Comparison of ENCODE assay signal across 8 mouse cellular contexts in the genomic region with DNA sequence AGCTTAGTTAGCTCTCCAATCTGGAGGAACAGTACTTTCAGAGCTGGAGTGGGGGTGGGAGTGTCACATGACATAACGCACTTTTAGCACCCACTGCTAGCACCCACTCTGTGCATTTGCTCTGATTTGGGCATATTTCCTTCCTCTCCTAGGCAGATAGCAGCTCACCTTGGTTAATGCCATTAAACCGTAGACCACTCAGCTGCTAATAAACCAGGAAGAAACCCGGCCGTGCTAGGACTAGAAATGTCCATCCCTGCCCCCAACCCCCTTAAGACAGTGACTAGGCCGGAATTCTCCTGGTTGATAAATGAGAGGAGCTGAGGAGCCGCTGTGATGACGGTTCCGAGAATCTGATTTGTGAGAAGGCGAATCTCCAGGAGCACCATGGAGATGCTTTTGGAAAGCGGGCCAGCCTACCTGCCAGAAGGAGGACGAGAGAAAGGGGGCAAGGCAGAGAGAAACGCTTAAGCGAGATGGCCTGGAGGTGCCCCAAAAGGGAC. TPM values are rescaled to one million over a fixed set of nuclear protein-coding genes. Genes with fewer than 3 reads are reported as not detected.
DNase-seq lines count a peak whose midpoint lies in the region; ATAC-seq and TF ChIP-seq lines count a peak whose summit lies in the region.

Gene Sptbn2, plus strand, starts transcription at position 70 of the 503 bp plus-strand sequence.

- TF ChIP-seq POLR2A in liver, adult 2 months (IDR thresholded peaks at IDR 0.05; ENCODE audit: extremely low read depth, insufficient read depth, low read length): no peak

- H3K36me3 ChIP-seq in liver, adult 2 months (ENCODE audit: control insufficient read depth, insufficient read depth, low read length): peaks cover 4% of the 10 kb centered on the region; the same call in 1 of the 2 replicates
- H3K36me3 ChIP-seq in embryonic facial prominence, embryonic 11.5 days (replicated peaks; ENCODE audit: control insufficient read depth, insufficient read depth, low read depth, low read length): no peaks in the 10 kb centered on the region
- H3K36me3 ChIP-seq in intestine, embryonic 16.5 days (ENCODE audit: control insufficient read depth, insufficient read depth, low read length): no peaks in the 10 kb centered on the region
- no peaks in the 10 kb centered on the region for H3K36me3 ChIP-seq in liver, embryonic 13.5 days
- H3K36me3 ChIP-seq in stomach, postnatal 0 days (ENCODE audit: control insufficient read depth, insufficient read depth, low read length): no peaks in the 10 kb centered on the region

- no peak within 1 kb of the TSS for H3K27ac ChIP-seq in liver, adult 2 months (replicated peaks; ENCODE audit: insufficient read depth, low read depth, low read length)
- H3K27ac ChIP-seq in embryonic facial prominence, embryonic 11.5 days (replicated peaks; ENCODE audit: low read depth, low read length): no peak within 1 kb of the TSS; the same call in 1 of the 2 replicates
- no peak within 1 kb of the TSS for H3K27ac ChIP-seq in intestine, embryonic 16.5 days (ENCODE audit: low read length)
- no peak within 1 kb of the TSS for H3K27ac ChIP-seq in liver, embryonic 13.5 days
- no peak within 1 kb of the TSS for H3K27ac ChIP-seq in stomach, postnatal 0 days (replicated peaks)

- peak within 1 kb of the TSS; percentile 87 for H3K9ac ChIP-seq in liver, adult 2 months (ENCODE audit: low read depth, low read length)
- peak within 1 kb of the TSS; percentile 78 for H3K9ac ChIP-seq in embryonic facial prominence, embryonic 11.5 days (replicated peaks; ENCODE audit: low read length)
- H3K9ac ChIP-seq in intestine, embryonic 16.5 days (ENCODE audit: low read depth, low read length): peak within 1 kb of the TSS; percentile 45
- no peak within 1 kb of the TSS for H3K9ac ChIP-seq in liver, embryonic 13.5 days
- H3K9ac ChIP-seq in stomach, postnatal 0 days (ENCODE audit: low read length): peak within 1 kb of the TSS; percentile 55

- DNase-seq in liver, adult 2 months (ENCODE audit: extremely low read depth, low read depth, low spot score): no peak
- DNase-seq in liver: no peak
- DNase-seq in embryonic facial prominence, embryonic 11.5 days (ENCODE audit: low spot score): peak; percentile 25
- no peak for DNase-seq in liver, embryonic 13.5 days
- no peak for DNase-seq in stomach, postnatal 0 days (ENCODE audit: low spot score)
- DNase-seq in c-Kit-positive CD71-positive TER-119-positive erythroid progenitor cells, embryonic 14.5 days (ENCODE audit: low spot score): no peak
- no peak for DNase-seq in kidney, adult 11 months

- 64% methylated on average over 13 of the region's 13 CpGs for WGBS in liver, adult 2 months
- WGBS in embryonic facial prominence, embryonic 11.5 days: 9% methylated on average over 13 of the region's 13 CpGs
- 15% methylated on average over 13 of the region's 13 CpGs for WGBS in intestine, embryonic 16.5 days
- WGBS in liver, embryonic 13.5 days (ENCODE audit: insufficient replicate concordance): 15% methylated on average over 13 of the region's 13 CpGs
- WGBS in stomach, postnatal 0 days: 31% methylated on average over 13 of the region's 13 CpGs

- no peak for TF ChIP-seq EP300 in stomach, postnatal 0 days (optimal IDR thresholded peaks at IDR 0.05)

- H3K79me2 ChIP-seq in liver, adult 2 months (ENCODE audit: control insufficient read depth, insufficient read depth, low read length): peaks cover 3% of the 10 kb centered on the region; the same call in 1 of the 2 replicates

- ATAC-seq in embryonic facial prominence, embryonic 11.5 days (replicated peaks; ENCODE audit: insufficient number of reproducible peaks, low FRiP score, low TSS enrichment, low read depth): peak; percentile 10; the same call in 1 of the 2 replicates
- no peak for ATAC-seq in intestine, embryonic 16.5 days
- ATAC-seq in liver, embryonic 13.5 days (ENCODE audit: low read depth): no peak
- ATAC-seq in stomach, postnatal 0 days (ENCODE audit: low FRiP score, low TSS enrichment): no peak

- H3K4me3 ChIP-seq in liver, adult 2 months (ENCODE audit: insufficient read depth, low read depth, low read length): peak within 1 kb of the TSS; percentile 43; the same call in 1 of the 2 replicates
- peak within 1 kb of the TSS; percentile 69 for H3K4me3 ChIP-seq in embryonic facial prominence, embryonic 11.5 days (ENCODE audit: low read depth, low read length)
- H3K4me3 ChIP-seq in intestine, embryonic 16.5 days (ENCODE audit: low read length): peak within 1 kb of the TSS; percentile 49
- H3K4me3 ChIP-seq in liver, embryonic 13.5 days (replicated peaks): peak within 1 kb of the TSS; percentile 45
- peak within 1 kb of the TSS; percentile 51 for H3K4me3 ChIP-seq in stomach, postnatal 0 days (ENCODE audit: low read depth, low read length)

- no peak for TF ChIP-seq CTCF in liver, adult 2 months (IDR thresholded peaks at IDR 0.05; ENCODE audit: low read depth, low read length)
- no peak for TF ChIP-seq CTCF in stomach, postnatal 0 days (IDR thresholded peaks at IDR 0.05; ENCODE audit: low read depth)

- no peaks in the 10 kb centered on the region for H3K9me3 ChIP-seq in embryonic facial prominence, embryonic 11.5 days (replicated peaks; ENCODE audit: control insufficient read depth, low read length)
- H3K9me3 ChIP-seq in intestine, embryonic 16.5 days (ENCODE audit: control insufficient read depth, low read length): no peaks in the 10 kb centered on the region
- H3K9me3 ChIP-seq in liver, embryonic 13.5 days (replicated peaks): no peaks in the 10 kb centered on the region
- H3K9me3 ChIP-seq in stomach, postnatal 0 days (ENCODE audit: control insufficient read depth, low read length): no peaks in the 10 kb centered on the region

- peaks cover 5% of the 10 kb centered on the region; the same call in 1 of the 2 replicates for H3K4me1 ChIP-seq in liver, adult 2 months (ENCODE audit: control insufficient read depth, insufficient read depth, low read length)
- H3K4me1 ChIP-seq in embryonic facial prominence, embryonic 11.5 days (ENCODE audit: control insufficient read depth, insufficient read depth, low read length): peaks cover 2% of the 10 kb centered on the region; the same call in 1 of the 2 replicates
- H3K4me1 ChIP-seq in intestine, embryonic 16.5 days (ENCODE audit: control insufficient read depth, insufficient read depth, low read length): peaks cover 6% of the 10 kb centered on the region; the same call in 1 of the 2 replicates
- H3K4me1 ChIP-seq in liver, embryonic 13.5 days (replicated peaks): peaks cover 10% of the 10 kb centered on the region
- H3K4me1 ChIP-seq in stomach, postnatal 0 days (replicated peaks; ENCODE audit: control insufficient read depth, insufficient read depth): no peaks in the 10 kb centered on the region

- H3K4me2 ChIP-seq in embryonic facial prominence, embryonic 11.5 days (ENCODE audit: low read depth, low read length): peak within 1 kb of the TSS; percentile 99
- peak within 1 kb of the TSS; percentile 86 for H3K4me2 ChIP-seq in intestine, embryonic 16.5 days (ENCODE audit: low read depth, low read length)
- H3K4me2 ChIP-seq in liver, embryonic 13.5 days: peak within 1 kb of the TSS; percentile 64
- peak within 1 kb of the TSS; percentile 92 for H3K4me2 ChIP-seq in stomach, postnatal 0 days (replicated peaks; ENCODE audit: low read depth)

- no peaks in the 10 kb centered on the region for H3K27me3 ChIP-seq in liver, adult 2 months (ENCODE audit: control insufficient read depth, insufficient read depth, low read length)
- H3K27me3 ChIP-seq in embryonic facial prominence, embryonic 11.5 days (ENCODE audit: control insufficient read depth, insufficient read depth, low read length): peaks cover 12% of the 10 kb centered on the region; the same call in 1 of the 2 replicates
- H3K27me3 ChIP-seq in intestine, embryonic 16.5 days (replicated peaks; ENCODE audit: control insufficient read depth, insufficient read depth, low read length): peaks cover 43% of the 10 kb centered on the region
- H3K27me3 ChIP-seq in liver, embryonic 13.5 days: peaks cover 78% of the 10 kb centered on the region
- peaks cover 16% of the 10 kb centered on the region; the same call in 1 of the 2 replicates for H3K27me3 ChIP-seq in stomach, postnatal 0 days (ENCODE audit: control insufficient read depth, insufficient read depth, low read length)

RNA-seq across cellular contexts. Expression of gene Sptbn2, which starts in this region (rescaled TPM):
- total RNA-seq in liver, adult 2 months (2014; rRNA removed): 36.7 and 41.3 TPM in 2 replicates
- 11.7 and 12.9 TPM in 2 replicates for polyA plus RNA-seq in liver, adult 2 months (2012; rRNA removed)
- 5.3 and 5.4 TPM in 2 replicates for polyA plus RNA-seq in embryonic facial prominence, embryonic 11.5 days (2014; fragmentation: Nextera tagmentation; extraction: Ambion mirVana)
- 0.77 and 0.88 TPM in 2 replicates for polyA plus RNA-seq in intestine, embryonic 16.5 days (2015; fragmentation: Nextera tagmentation; extraction: Ambion mirVana)
- polyA plus RNA-seq in liver, embryonic 13.5 days (2015; fragmentation: Nextera tagmentation; extraction: Ambion mirVana): 0.09 and 0.13 TPM in 2 replicates
- polyA plus RNA-seq in stomach, postnatal 0 days (2015; fragmentation: Nextera tagmentation; extraction: Ambion mirVana): 3.5 and 3.6 TPM in 2 replicates
